Mouse (Mus musculus): ENCODE measurements around the gene Grin2d. TPM values are rescaled to one million over a fixed set of nuclear protein-coding genes. Genes with fewer than 3 reads are reported as not detected.

The Grin2d gene
- polyA plus RNA-seq, 1 experiment = 0.65 TPM

- H3K4me3 ChIP-seq = no peak overlapping the region
- H3K4me2 ChIP-seq (ENCODE audit: low read depth) = no peak overlapping the region
- no peaks in the 10 kb centered on the region for H3K36me3 ChIP-seq (ENCODE audit: control insufficient read depth, insufficient read depth)
- H3K27me3 ChIP-seq (ENCODE audit: control insufficient read depth, insufficient read depth, insufficient read length) = peaks cover 23% of the 10 kb centered on the region
- H3ac ChIP-seq (ENCODE audit: control insufficient read depth, insufficient read length) = no peak overlapping the region
- no peaks in the 10 kb centered on the region for H3K79me2 ChIP-seq (ENCODE audit: control insufficient read depth, insufficient read depth)
- no peak for TF ChIP-seq MYOD1 (IDR thresholded peaks at IDR 0.05; ENCODE audit: control insufficient read depth in 1 of 3, insufficient read length in 2 of 3, low read depth in 2 of 3)
- no peak for TF ChIP-seq TCF12 (IDR thresholded peaks at IDR 0.05; ENCODE audit: insufficient read depth, poor library complexity, severe bottlenecking)
- no peak for TF ChIP-seq TCF3 (IDR thresholded peaks at IDR 0.05; ENCODE audit: insufficient read length, low read depth)
- no peak for TF ChIP-seq POLR2A (IDR thresholded peaks at IDR 0.05; ENCODE audit: insufficient read length, low read depth)
- no peak for TF ChIP-seq CEBPB (IDR thresholded peaks at IDR 0.05; ENCODE audit: insufficient read depth, poor library complexity, severe bottlenecking)
- TF ChIP-seq MAX (IDR thresholded peaks at IDR 0.05; ENCODE audit: low read depth) = no peak
- TF ChIP-seq E2F4 (IDR thresholded peaks at IDR 0.05; ENCODE audit: insufficient read depth) = no peak
- no peak for TF ChIP-seq SRF (IDR thresholded peaks at IDR 0.05; ENCODE audit: control insufficient read depth, insufficient read length, low read depth)
Observed at GRCm38 (mm10) chr7:45794971-45795370, 83.2 kb downstream of the Grin2d start.

GRCm38 (mm10) chr7:45793969-45794585 is 84.1 kb downstream of the Grin2d start:
- Histone ChIP-seq H3K36me3 (ENCODE audit: control insufficient read depth, insufficient read depth) (no peaks in the 10 kb centered on the region), H3K27me3 (ENCODE audit: control insufficient read depth, insufficient read depth, insufficient read length) (peaks cover 23% of the 10 kb centered on the region), H3K4me3 (no peak overlapping the region), H3K4me2 (ENCODE audit: low read depth) (no peak overlapping the region), H3K79me2 (ENCODE audit: control insufficient read depth, insufficient read depth) (no peaks in the 10 kb centered on the region), H3ac (ENCODE audit: control insufficient read depth, insufficient read length) (no peak overlapping the region)
- TF ChIP-seq E2F4 (IDR thresholded peaks at IDR 0.05; ENCODE audit: insufficient read depth) (no peak), POLR2AphosphoS2 (IDR thresholded peaks at IDR 0.05; ENCODE audit: insufficient read length, low read depth) (no peak), MYOG (IDR thresholded peaks at IDR 0.05; ENCODE audit: control insufficient read depth in 1 of 3, insufficient read depth in 1 of 3, insufficient read length in 2 of 3, low read depth in 2 of 3) (no peak), REST (IDR thresholded peaks at IDR 0.05; ENCODE audit: insufficient read depth, insufficient read length) (no peak), TCF12 (IDR thresholded peaks at IDR 0.05; ENCODE audit: insufficient read depth, poor library complexity, severe bottlenecking) (no peak), CEBPB (IDR thresholded peaks at IDR 0.05; ENCODE audit: insufficient read depth, poor library complexity, severe bottlenecking) (no peak), SRF (IDR thresholded peaks at IDR 0.05; ENCODE audit: control insufficient read depth, insufficient read length, low read depth) (no peak)

GRCm38 (mm10) chr7:45793240-45793639 is 84.9 kb downstream of the Grin2d start:
- no peak overlapping the region for H3K4me3 ChIP-seq
- no peaks in the 10 kb centered on the region for H3K36me3 ChIP-seq (ENCODE audit: control insufficient read depth, insufficient read depth)
- no peaks in the 10 kb centered on the region for H3K79me2 ChIP-seq (ENCODE audit: control insufficient read depth, insufficient read depth)
- peaks cover 19% of the 10 kb centered on the region for H3K27me3 ChIP-seq (ENCODE audit: control insufficient read depth, insufficient read depth, insufficient read length)
- no peak for TF ChIP-seq MYOG (IDR thresholded peaks at IDR 0.05; ENCODE audit: control insufficient read depth in 1 of 3, insufficient read depth in 1 of 3, insufficient read length in 2 of 3, low read depth in 2 of 3)
- TF ChIP-seq CEBPB (IDR thresholded peaks at IDR 0.05; ENCODE audit: insufficient read depth, poor library complexity, severe bottlenecking) = no peak
- no peak for TF ChIP-seq POLR2A (IDR thresholded peaks at IDR 0.05; ENCODE audit: insufficient read length, low read depth)
- TF ChIP-seq REST (IDR thresholded peaks at IDR 0.05; ENCODE audit: insufficient read depth, insufficient read length) = no peak
- TF ChIP-seq MYOD1 (IDR thresholded peaks at IDR 0.05; ENCODE audit: control insufficient read depth in 1 of 3, insufficient read length in 2 of 3, low read depth in 2 of 3) = no peak
- TF ChIP-seq TCF12 (IDR thresholded peaks at IDR 0.05; ENCODE audit: insufficient read depth, poor library complexity, severe bottlenecking) = no peak
- no peak for TF ChIP-seq TCF3 (IDR thresholded peaks at IDR 0.05; ENCODE audit: insufficient read length, low read depth)
- no peak for TF ChIP-seq USF1 (IDR thresholded peaks at IDR 0.05; ENCODE audit: low read depth)
- TF ChIP-seq SRF (IDR thresholded peaks at IDR 0.05; ENCODE audit: control insufficient read depth, insufficient read length, low read depth) = no peak
- no peak for TF ChIP-seq MAX (IDR thresholded peaks at IDR 0.05; ENCODE audit: low read depth)
- TF ChIP-seq POLR2AphosphoS2 (IDR thresholded peaks at IDR 0.05; ENCODE audit: insufficient read length, low read depth) = no peak
- TF ChIP-seq E2F4 (IDR thresholded peaks at IDR 0.05; ENCODE audit: insufficient read depth) = no peak
- H3K4me2 ChIP-seq (ENCODE audit: low read depth) = no peak overlapping the region
- H3ac ChIP-seq (ENCODE audit: control insufficient read depth, insufficient read length) = no peak overlapping the region

- H3K4me3 ChIP-seq = no peak overlapping the region
- H3K4me2 ChIP-seq (ENCODE audit: low read depth) = no peak overlapping the region
- H3K27me3 ChIP-seq (ENCODE audit: control insufficient read depth, insufficient read depth, insufficient read length) = peaks cover 15% of the 10 kb centered on the region
- no peaks in the 10 kb centered on the region for H3K36me3 ChIP-seq (ENCODE audit: control insufficient read depth, insufficient read depth)
- TF ChIP-seq CEBPB (IDR thresholded peaks at IDR 0.05; ENCODE audit: insufficient read depth, poor library complexity, severe bottlenecking) (no peak), MAX (IDR thresholded peaks at IDR 0.05; ENCODE audit: low read depth) (no peak), REST (IDR thresholded peaks at IDR 0.05; ENCODE audit: insufficient read depth, insufficient read length) (no peak), USF1 (IDR thresholded peaks at IDR 0.05; ENCODE audit: low read depth) (no peak), MYOG (IDR thresholded peaks at IDR 0.05; ENCODE audit: control insufficient read depth in 1 of 3, insufficient read depth in 1 of 3, insufficient read length in 2 of 3, low read depth in 2 of 3) (no peak), E2F4 (IDR thresholded peaks at IDR 0.05; ENCODE audit: insufficient read depth) (no peak), POLR2A (IDR thresholded peaks at IDR 0.05; ENCODE audit: insufficient read length, low read depth) (no peak), POLR2AphosphoS2 (IDR thresholded peaks at IDR 0.05; ENCODE audit: insufficient read length, low read depth) (no peak), SRF (IDR thresholded peaks at IDR 0.05; ENCODE audit: control insufficient read depth, insufficient read length, low read depth) (no peak), MYOD1 (IDR thresholded peaks at IDR 0.05; ENCODE audit: control insufficient read depth in 1 of 3, insufficient read length in 2 of 3, low read depth in 2 of 3) (no peak), TCF12 (IDR thresholded peaks at IDR 0.05; ENCODE audit: insufficient read depth, poor library complexity, severe bottlenecking) (no peak), TCF3 (IDR thresholded peaks at IDR 0.05; ENCODE audit: insufficient read length, low read depth) (no peak)
- H3ac ChIP-seq (ENCODE audit: control insufficient read depth, insufficient read length) = no peak overlapping the region
- no peaks in the 10 kb centered on the region for H3K79me2 ChIP-seq (ENCODE audit: control insufficient read depth, insufficient read depth)
Observed at GRCm38 (mm10) chr7:45791756-45792490, 86.3 kb downstream of the Grin2d start.

Data from myocyte (in vitro differentiated cells).